8 mouse cellular contexts compared by ENCODE assay signal in genomic region chr12:110806301-110806970, GRCm38 (mm10). TPM values are rescaled to one million over a fixed set of nuclear protein-coding genes. Genes with fewer than 3 reads are reported as not detected.
DNase-seq lines count a peak whose midpoint lies in the region; ATAC-seq and TF ChIP-seq lines count a peak whose summit lies in the region.

No protein-coding gene starts in this region.

- no peak overlapping the region for H3K9ac ChIP-seq in liver, embryonic 14.5 days (replicated peaks)
- no peak overlapping the region for H3K9ac ChIP-seq in liver, embryonic 11.5 days (ENCODE audit: low read depth, low read length)

- 73% methylated on average over 3 of the region's 3 CpGs for WGBS in liver, embryonic 14.5 days (ENCODE audit: insufficient replicate concordance)
- WGBS in liver, embryonic 11.5 days = 79% methylated on average over 3 of the region's 3 CpGs
- WGBS in bone marrow, adult 2 months = 74% methylated on average over 3 of the region's 3 CpGs

- no peak overlapping the region for H3K4me3 ChIP-seq in liver, embryonic 14.5 days (ENCODE audit: insufficient read depth in 1 of 2, low read depth in 2 of 2, low read length in 2 of 2)
- H3K4me3 ChIP-seq in liver, embryonic 11.5 days (ENCODE audit: low read depth, low read length) = no peak overlapping the region
- no peak overlapping the region for H3K4me3 ChIP-seq in bone marrow, adult 2 months (replicated peaks; ENCODE audit: control insufficient read depth, low read depth, low read length)

- no peak overlapping the region for H3K27ac ChIP-seq in liver, embryonic 14.5 days
- no peak overlapping the region for H3K27ac ChIP-seq in liver, embryonic 11.5 days (ENCODE audit: low read depth, low read length)
- no peak overlapping the region for H3K27ac ChIP-seq in bone marrow, adult 2 months (ENCODE audit: control insufficient read depth, insufficient read depth, low read depth, low read length, poor library complexity)

- H3K4me1 ChIP-seq in liver, embryonic 14.5 days (replicated peaks; ENCODE audit: control insufficient read depth in 2 of 2, insufficient read depth in 2 of 2, low read length in 1 of 2) = no peaks in the 10 kb centered on the region
- peaks cover 6% of the 10 kb centered on the region for H3K4me1 ChIP-seq in liver, embryonic 11.5 days (replicated peaks; ENCODE audit: control insufficient read depth, insufficient read depth, low read length)
- H3K4me1 ChIP-seq in bone marrow, adult 2 months (ENCODE audit: control insufficient read depth, insufficient read depth, low read length) = no peaks in the 10 kb centered on the region

- TF ChIP-seq EP300 in liver, embryonic 14.5 days (IDR thresholded peaks at IDR 0.05; ENCODE audit: low read depth) = no peak

- no peaks in the 10 kb centered on the region for H3K9me3 ChIP-seq in liver, embryonic 14.5 days (ENCODE audit: control insufficient read depth, low read length)
- no peaks in the 10 kb centered on the region for H3K9me3 ChIP-seq in liver, embryonic 11.5 days (ENCODE audit: control insufficient read depth, low read length)

- DNase-seq in gastrocnemius, adult 18-20 months (ENCODE audit: low spot score) = peak; percentile 49
- no peak for DNase-seq in gastrocnemius, postnatal 4 days (ENCODE audit: low spot score in 2 of 2)
- no peak for DNase-seq in liver, embryonic 14.5 days (ENCODE audit: low read depth in 3 of 3, low spot score in 3 of 3)
- DNase-seq in liver, embryonic 11.5 days (ENCODE audit: low spot score) = no peak
- DNase-seq in retina, adult 2 months (ENCODE audit: low read depth, low spot score) = peak; percentile 64
- DNase-seq in ovary, postnatal 10 days (ENCODE audit: low spot score) = no peak
- no peak for DNase-seq in testis, postnatal 10 days (ENCODE audit: low spot score)

- H3K27me3 ChIP-seq in liver, embryonic 14.5 days (ENCODE audit: control insufficient read depth, insufficient read depth, low read length) = no peaks in the 10 kb centered on the region
- no peaks in the 10 kb centered on the region for H3K27me3 ChIP-seq in liver, embryonic 11.5 days (replicated peaks; ENCODE audit: control insufficient read depth, insufficient read depth, low read length)

- TF ChIP-seq CTCF in liver, embryonic 14.5 days (IDR thresholded peaks at IDR 0.05; ENCODE audit: low read depth) = peak; percentile 47
- TF ChIP-seq CTCF in bone marrow, adult 2 months (IDR thresholded peaks at IDR 0.05; ENCODE audit: control insufficient read depth, insufficient read depth, low read length) = peak; percentile 37; the same call in 1 of the 2 replicates

- no peak for TF ChIP-seq POLR2A in bone marrow, adult 2 months (IDR thresholded peaks at IDR 0.05; ENCODE audit: borderline replicate concordance, control insufficient read depth, low read depth, low read length)

- H3K36me3 ChIP-seq in liver, embryonic 14.5 days (replicated peaks; ENCODE audit: control insufficient read depth, insufficient read depth, low read depth) = no peaks in the 10 kb centered on the region; the same call in 1 of the 2 replicates
- H3K36me3 ChIP-seq in liver, embryonic 11.5 days (ENCODE audit: control insufficient read depth, insufficient read depth, low read length) = no peaks in the 10 kb centered on the region

- peak; percentile 20; the same call in 1 of the 2 replicates for ATAC-seq in liver, embryonic 14.5 days (ENCODE audit: insufficient read depth)
- ATAC-seq in liver, embryonic 11.5 days (replicated peaks; ENCODE audit: low FRiP score) = no peak

- no peak overlapping the region for H3K4me2 ChIP-seq in liver, embryonic 14.5 days (ENCODE audit: low read depth)
- H3K4me2 ChIP-seq in liver, embryonic 11.5 days = no peak overlapping the region

RNA-seq across cellular contexts. Expression of gene Mok, which starts 34.3 kb away (rescaled TPM):
- under 1 TPM in 1 of 2 experiments, not detected in 1; 0.27 TPM for total RNA-seq in gastrocnemius, adult 18-20 months (2021)
- total RNA-seq in gastrocnemius, postnatal 4 days (2021) = under 1 TPM; 0.34 to 0.91 TPM
- 0.18 and 0.24 TPM in 2 replicates for polyA plus RNA-seq in liver, embryonic 14.5 days (2012; rRNA removed)
- polyA plus RNA-seq in liver, embryonic 14.5 days (2014; fragmentation: Nextera tagmentation; extraction: Ambion mirVana) = 0.23 and 0.43 TPM in 2 replicates
- polyA plus RNA-seq in liver, embryonic 11.5 days (2014; fragmentation: Nextera tagmentation; extraction: Ambion mirVana) = 1.3 and 2.1 TPM in 2 replicates
- polyA plus RNA-seq in bone marrow, adult 2 months (2011; ENCODE audit: insufficient read depth, insufficient read length, low replicate concordance, missing spikeins) = not detected in 2 replicates

RNA-seq across cellular contexts. Expression of gene Zfp839, which starts 43.6 kb away (rescaled TPM):
- 1 to 10 TPM; 6.8 to 8.0 TPM for total RNA-seq in gastrocnemius, adult 18-20 months (2021)
- 1 to 10 TPM; 7.4 to 8.0 TPM for total RNA-seq in gastrocnemius, postnatal 4 days (2021)
- polyA plus RNA-seq in liver, embryonic 14.5 days (2012; rRNA removed) = 1.4 and 1.9 TPM in 2 replicates
- polyA plus RNA-seq in liver, embryonic 14.5 days (2014; fragmentation: Nextera tagmentation; extraction: Ambion mirVana) = 0.62 and 0.67 TPM in 2 replicates
- 3.3 and 3.8 TPM in 2 replicates for polyA plus RNA-seq in liver, embryonic 11.5 days (2014; fragmentation: Nextera tagmentation; extraction: Ambion mirVana)
- 2.1 and 6.7 TPM in 2 replicates for polyA plus RNA-seq in bone marrow, adult 2 months (2011; ENCODE audit: insufficient read depth, insufficient read length, low replicate concordance, missing spikeins)

Comparison
In these comparisons a context has a peak if more than half of its experiments do, and no peak if none do; other contexts are left out.
1. DNase-seq: peak in gastrocnemius, adult 18-20 months (single experiment) and retina, adult 2 months (single experiment); none in gastrocnemius, postnatal 4 days (0 of 2), liver, embryonic 14.5 days (0 of 3), liver, embryonic 11.5 days (single experiment), ovary, postnatal 10 days (single experiment) and testis, postnatal 10 days (single experiment).